Mouse (Mus musculus): ENCODE measurements around the gene Olfr482.

- TF ChIP-seq CTCF (IDR thresholded peaks at IDR 0.05 in 2 of 3, conservative IDR thresholded peaks at IDR 0.05 in 1 of 3; ENCODE audit: control insufficient read depth in 1 of 3, insufficient read depth in 1 of 3, low read depth in 2 of 3, low read length in 3 of 3, poor library complexity in 1 of 3, severe bottlenecking in 1 of 3) (no peak), POLR2AphosphoS5 (IDR thresholded peaks at IDR 0.05; ENCODE audit: borderline replicate concordance, low read depth, low read length) (no peak)
These were observed 17.8 kb downstream of the Olfr482 start, which contains the start of gene Olfr481 for GRCm38 (mm10) chr7:108079555-108079954.
